Mouse (Mus musculus): ENCODE data around the gene Gm10135.

- TF ChIP-seq CTCF (IDR thresholded peaks at IDR 0.05; ENCODE audit: control insufficient read depth, insufficient read depth, insufficient replicate concordance, low read depth, low read length) (no peak), POLR2A (IDR thresholded peaks at IDR 0.05; ENCODE audit: control insufficient read depth, low read depth, low read length) (no peak)
These were observed 40.2 kb upstream of the Gm10135 start for GRCm38 (mm10) chr5:73014745-73015144.

Data from testis, adult 2 months (tissue).